In the genomic region with DNA sequence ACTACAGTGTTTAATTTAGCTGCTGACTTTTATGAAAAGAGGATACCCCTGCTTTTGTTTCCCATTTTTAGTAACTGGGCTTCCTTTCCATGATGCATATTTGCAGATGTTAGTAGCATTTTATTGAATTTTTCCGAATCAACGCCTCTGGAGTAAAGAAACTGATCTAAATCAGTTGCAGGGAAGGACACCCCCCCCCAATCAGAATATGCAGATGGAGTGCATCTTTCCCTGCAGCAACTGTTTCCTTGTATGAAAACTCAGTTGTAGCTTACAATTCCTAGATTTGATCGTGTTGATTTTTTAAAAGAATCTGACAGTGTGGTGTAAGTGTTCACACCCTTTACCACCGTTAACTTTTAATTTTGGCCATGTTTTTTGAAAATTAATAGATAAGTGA, we compare ENCODE assay signal across 9 mouse cellular contexts. TPM values are rescaled to one million over a fixed set of nuclear protein-coding genes. Genes with fewer than 3 reads are reported as not detected.
DNase-seq lines count a peak whose midpoint lies in the region; ATAC-seq and TF ChIP-seq lines count a peak whose summit lies in the region.
"Had no signal": no experiment of that assay in that cellular context is flagged by ENCODE, and none has a peak within 500 bp of the region (broad histone marks: within the 10 kb centered on the region; RNA-seq: fewer than 3 reads in every experiment).

No protein-coding gene starts in this region.

- H3K4me1 ChIP-seq in neural tube, embryonic 11.5 days (ENCODE audit: control insufficient read depth, insufficient read depth, low read length), result no peaks in the 10 kb centered on the region; the same call in 1 of the 2 replicates
- peaks cover 6% of the 10 kb centered on the region for H3K4me1 ChIP-seq in forebrain, postnatal 0 days (ENCODE audit: insufficient read depth)
- H3K4me1 ChIP-seq in liver, embryonic 14.5 days (replicated peaks; ENCODE audit: control insufficient read depth in 2 of 2, insufficient read depth in 2 of 2, low read length in 1 of 2), result peaks cover 2 to 3% of the 10 kb centered on the region in 2 experiments; a peak in 1 of 4 replicates

- no peak overlapping the region for H3K9ac ChIP-seq in neural tube, embryonic 11.5 days (ENCODE audit: low read length)
- H3K9ac ChIP-seq in forebrain, postnatal 0 days, result peak overlapping the region; percentile 93; the same call in 1 of the 2 replicates
- no peak overlapping the region for H3K9ac ChIP-seq in liver, embryonic 14.5 days (replicated peaks)

- no peak for TF ChIP-seq CTCF in forebrain, postnatal 0 days (IDR thresholded peaks at IDR 0.05; ENCODE audit: low read depth)
- TF ChIP-seq CTCF in liver, embryonic 14.5 days (IDR thresholded peaks at IDR 0.05; ENCODE audit: low read depth), result no peak

- H3K27ac ChIP-seq in neural tube, embryonic 11.5 days (ENCODE audit: low read depth, low read length), result no peak overlapping the region
- H3K27ac ChIP-seq in forebrain, postnatal 0 days (ENCODE audit: low read depth, low read length), result no peak overlapping the region
- no peak overlapping the region for H3K27ac ChIP-seq in liver, embryonic 14.5 days

- TF ChIP-seq EP300 in liver, embryonic 14.5 days (IDR thresholded peaks at IDR 0.05; ENCODE audit: low read depth), result no peak

- H3K27me3 ChIP-seq in neural tube, embryonic 11.5 days (ENCODE audit: control insufficient read depth, insufficient read depth, low read length), result no peaks in the 10 kb centered on the region
- no peaks in the 10 kb centered on the region for H3K27me3 ChIP-seq in forebrain, postnatal 0 days (ENCODE audit: insufficient read depth, low read length)
- H3K27me3 ChIP-seq in liver, embryonic 14.5 days (ENCODE audit: control insufficient read depth, insufficient read depth, low read length), result no peaks in the 10 kb centered on the region

- DNase-seq in neural tube, embryonic 11.5 days (ENCODE audit: low spot score), result no peak
- no peak for DNase-seq in neural tube, embryonic 10.5 days (ENCODE audit: extremely low spot score, low spot score)
- DNase-seq in forebrain, postnatal 0 days, result no peak
- DNase-seq in liver, embryonic 14.5 days (ENCODE audit: low read depth in 3 of 3, low spot score in 3 of 3), result no peak
- no peak for DNase-seq in adrenal gland, adult (ENCODE audit: inconsistent age in 2 of 2, low spot score in 1 of 2)
- no peak for DNase-seq in layer of hippocampus, adult 11-12 months (ENCODE audit: low spot score)
- no peak for DNase-seq in ovary, postnatal 14 days (ENCODE audit: low spot score)

- ATAC-seq in neural tube, embryonic 11.5 days (ENCODE audit: insufficient read depth, low FRiP score, low TSS enrichment), result no peak
- ATAC-seq in forebrain, postnatal 0 days, result no peak
- no peak for ATAC-seq in liver, embryonic 14.5 days (ENCODE audit: insufficient read depth)

- H3K9me3 ChIP-seq in neural tube, embryonic 11.5 days (ENCODE audit: control insufficient read depth, low read length), result no peaks in the 10 kb centered on the region
- no peaks in the 10 kb centered on the region for H3K9me3 ChIP-seq in forebrain, postnatal 0 days (ENCODE audit: low read length)
- no peaks in the 10 kb centered on the region for H3K9me3 ChIP-seq in liver, embryonic 14.5 days (ENCODE audit: control insufficient read depth, low read length)

- H3K4me2 ChIP-seq in neural tube, embryonic 11.5 days (ENCODE audit: low read depth), result peak overlapping the region; percentile 76
- H3K4me2 ChIP-seq in forebrain, postnatal 0 days (ENCODE audit: low read depth), result peak overlapping the region; percentile 52
- H3K4me2 ChIP-seq in liver, embryonic 14.5 days (ENCODE audit: low read depth), result peak overlapping the region; percentile 72

- H3K36me3 ChIP-seq in neural tube, embryonic 11.5 days (ENCODE audit: control insufficient read depth, insufficient read depth, low read length), result no peaks in the 10 kb centered on the region
- H3K36me3 ChIP-seq in forebrain, postnatal 0 days (ENCODE audit: insufficient read depth), result no peaks in the 10 kb centered on the region
- H3K36me3 ChIP-seq in liver, embryonic 14.5 days (replicated peaks; ENCODE audit: control insufficient read depth, insufficient read depth, low read depth), result no peaks in the 10 kb centered on the region

- peak overlapping the region; percentile 83; the same call in 1 of the 2 replicates for H3K4me3 ChIP-seq in neural tube, embryonic 11.5 days (ENCODE audit: low read depth, low read length)
- H3K4me3 ChIP-seq in forebrain, postnatal 0 days (ENCODE audit: low read depth, low read length), result peak overlapping the region; percentile 94
- peak overlapping the region in 1 of 2 experiments; percentile 85; a peak in 2 of 4 replicates for H3K4me3 ChIP-seq in liver, embryonic 14.5 days (ENCODE audit: insufficient read depth in 1 of 2, low read depth in 2 of 2, low read length in 2 of 2)

- 40% methylated on average over 4 of the region's 4 CpGs for WGBS in neural tube, embryonic 11.5 days
- 31% methylated on average over 4 of the region's 4 CpGs for WGBS in forebrain, postnatal 0 days
- 52% methylated on average over 4 of the region's 4 CpGs for WGBS in liver, embryonic 14.5 days (ENCODE audit: insufficient replicate concordance)

RNA-seq across cellular contexts. Expression of gene Gphn, which starts 2.0 kb away (rescaled TPM):
- 21.3 and 23.7 TPM in 2 replicates for polyA plus RNA-seq in neural tube, embryonic 11.5 days (2014; fragmentation: Nextera tagmentation; extraction: Ambion mirVana)
- total RNA-seq in forebrain, postnatal 0 days (2014; rRNA removed), result 68.6 and 69.5 TPM in 2 replicates
- 41.9 and 45.2 TPM in 2 replicates for polyA plus RNA-seq in forebrain, postnatal 0 days (2015; fragmentation: Nextera tagmentation; extraction: Ambion mirVana)
- polyA plus RNA-seq in liver, embryonic 14.5 days (2012; rRNA removed), result 3.2 and 4.7 TPM in 2 replicates
- polyA plus RNA-seq in liver, embryonic 14.5 days (2014; fragmentation: Nextera tagmentation; extraction: Ambion mirVana), result 4.7 and 5.8 TPM in 2 replicates

RNA-seq across cellular contexts. Expression of gene Gm6657, which starts 34.1 kb away (rescaled TPM):
- polyA plus RNA-seq in neural tube, embryonic 11.5 days (2014; fragmentation: Nextera tagmentation; extraction: Ambion mirVana), result not detected in 2 replicates
- total RNA-seq in forebrain, postnatal 0 days (2014; rRNA removed), result not detected in 2 replicates
- polyA plus RNA-seq in forebrain, postnatal 0 days (2015; fragmentation: Nextera tagmentation; extraction: Ambion mirVana), result not detected in 2 replicates
- polyA plus RNA-seq in liver, embryonic 14.5 days (2012; rRNA removed), result not detected in 2 replicates
- polyA plus RNA-seq in liver, embryonic 14.5 days (2014; fragmentation: Nextera tagmentation; extraction: Ambion mirVana), result not detected in 2 replicates
- total RNA-seq: layer of hippocampus, postnatal 36 days had no signal
- polyA plus RNA-seq: small intestine, adult 2 months had no signal
